Mouse (Mus musculus) intestine, embryonic 14.5 days (tissue): ENCODE data around the gene Kbtbd7. TPM values are rescaled to one million over a fixed set of nuclear protein-coding genes. Genes with fewer than 3 reads are reported as not detected.
A peak's percentile ranks its signal among the peaks of the same experiment; 100 is the strongest.

Experiments
- ATAC-seq: fragments of 200-750 bp; cut with Nextera tagmentation; replicated peaks from 2 replicates; pipeline ENCODE4 v1.8.0; 2017; ENCODE audit warnings: low read depth, moderate number of reproducible peaks, moderate TSS enrichment, moderate library complexity; ENCODE audit not compliant: low FRiP score, low TSS enrichment
- DNase-seq: peaks from one replicate; pipeline ENCODE4 v3.0.0-alpha.2; 2018; ENCODE audit warnings: low spot score
- H3K27ac ChIP-seq: fragments of 300-500 bp; sonication (generic); 2 replicates; pipeline ENCODE4 v1.5.1; 2014; ENCODE audit warnings: low read depth, mild to moderate bottlenecking, control low read depth
- H3K27me3 ChIP-seq: fragments of 300-500 bp; sonication (generic); replicated peaks from 2 replicates; pipeline ENCODE4 v1.6.1; 2014; ENCODE audit warnings: low read length, control low read depth; ENCODE audit not compliant: control insufficient read depth, insufficient read depth
- H3K36me3 ChIP-seq: fragments of 300-500 bp; sonication (generic); 2 replicates; pipeline ENCODE4 v1.6.1; 2014; ENCODE audit warnings: low read length, control low read depth; ENCODE audit not compliant: control insufficient read depth, insufficient read depth
- H3K4me1 ChIP-seq: fragments of 300-500 bp; sonication (generic); replicated peaks from 2 replicates; pipeline ENCODE4 v1.6.1; 2014; ENCODE audit warnings: low read length, control low read depth, mixed read lengths; ENCODE audit not compliant: control insufficient read depth, insufficient read depth
- H3K4me2 ChIP-seq: fragments of 300-500 bp; sonication (generic); 2 replicates; pipeline ENCODE4 v1.6.1; 2014; ENCODE audit warnings: low read length
- H3K4me3 ChIP-seq: fragments of 300-500 bp; sonication (generic); 2 replicates; pipeline ENCODE4 v1.5.1; 2014; ENCODE audit warnings: low read depth, low read length, control low read depth, mixed read lengths
- H3K9ac ChIP-seq: fragments of 300-500 bp; sonication (generic); 2 replicates; pipeline ENCODE4 v1.6.1; 2014; ENCODE audit warnings: mild to moderate bottlenecking, low read length
- H3K9me3 ChIP-seq: fragments of 300-500 bp; sonication (generic); 2 replicates; pipeline ENCODE4 v1.6.1; 2016; ENCODE audit warnings: low read length, control low read depth; ENCODE audit not compliant: control insufficient read depth
- WGBS: fragments of 180-500 bp; shearing (Covaris S2); extraction: QIAGEN DNeasy Blood & Tissue Kit; methylation state at CpG from one replicate; pipeline ENCODE4 v1.1.7; 2014; 5-methylcytosine and 5-hydroxymethylcytosine counted together
- polyA plus RNA-seq: library from polyadenylated mRNA; unstranded; fragments of >200 nt; fragmentation: Nextera tagmentation; extraction: Ambion mirVana; gene quantifications from 2 replicates; pipeline ENCODE4 v1.2.1, GENCODE M21; 2014

Kbtbd7 gene
- polyA plus RNA-seq, 1 experiment from 2014 or later = 14.4 TPM

- Histone ChIP-seq H3K27me3 (no peaks in the 10 kb centered on the region), H3K9ac (no peak overlapping the region), H3K4me2 (no peak overlapping the region), H3K36me3 (peaks cover 87% of the 10 kb centered on the region), H3K4me1 (no peaks in the 10 kb centered on the region), H3K9me3 (no peaks in the 10 kb centered on the region), H3K4me3 (no peak overlapping the region), H3K27ac (no peak overlapping the region)
- DNase-seq (peak; percentile 13), ATAC-seq (no peak)
- WGBS = 92% methylated on average over 1 of the region's 1 CpGs
Measured at GRCm38 (mm10) chr14:79465623-79466022, 39.3 kb downstream of the Kbtbd7 start.

DNA sequence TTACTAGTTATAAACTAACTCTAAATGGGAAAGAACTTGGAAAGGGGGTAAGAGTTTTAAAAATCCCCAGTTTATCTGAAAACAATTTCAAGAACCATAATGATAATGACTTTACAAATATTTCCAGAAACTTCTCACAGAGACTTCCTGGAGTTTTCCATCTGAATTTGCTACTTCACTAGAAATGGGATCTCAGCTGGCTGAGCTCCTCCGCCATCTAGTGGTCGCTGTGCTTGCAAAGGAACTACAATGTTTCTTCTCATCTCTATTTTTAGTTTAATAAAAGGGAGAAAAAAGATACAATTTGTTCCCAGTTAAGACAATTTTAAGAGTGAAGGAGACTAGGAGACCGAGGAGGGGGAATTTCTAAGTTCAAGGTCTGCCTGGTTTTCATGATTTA is 41.3 kb downstream of the Kbtbd7 start:
- H3K36me3 ChIP-seq = peaks cover 90% of the 10 kb centered on the region
- no peaks in the 10 kb centered on the region for H3K4me1 ChIP-seq
- ATAC-seq (no peak), DNase-seq (peak; percentile 72)
- no peaks in the 10 kb centered on the region for H3K27me3 ChIP-seq
- H3K27ac ChIP-seq = no peak overlapping the region
- H3K4me2 ChIP-seq = no peak overlapping the region
- 26% methylated on average over 3 of the region's 3 CpGs for WGBS
- H3K9me3 ChIP-seq = no peaks in the 10 kb centered on the region
- no peak overlapping the region for H3K9ac ChIP-seq
- no peak overlapping the region for H3K4me3 ChIP-seq

GRCm38 (mm10) chr14:79473384-79473783 is 47.1 kb downstream of the Kbtbd7 start:
- H3K36me3 ChIP-seq = peaks cover 84% of the 10 kb centered on the region
- no peak overlapping the region for H3K27ac ChIP-seq
- no peak overlapping the region for H3K9ac ChIP-seq
- no peaks in the 10 kb centered on the region for H3K9me3 ChIP-seq
- DNase-seq (no peak), ATAC-seq (no peak)
- no peak overlapping the region for H3K4me3 ChIP-seq
- WGBS = 93% methylated on average over 2 of the region's 2 CpGs
- no peaks in the 10 kb centered on the region for H3K4me1 ChIP-seq
- H3K4me2 ChIP-seq = no peak overlapping the region
- no peaks in the 10 kb centered on the region for H3K27me3 ChIP-seq

Other genes with a start within 250 kb of the Kbtbd7 start
- not detected in 2 replicates for gene Zfp957, start 179.1 kb upstream of the Kbtbd7 start, polyA plus RNA-seq
- gene Rgcc, start 124.9 kb upstream of the Kbtbd7 start, polyA plus RNA-seq = 48.8 and 50.1 TPM in 2 replicates
- gene Naa16, start 35.7 kb upstream of the Kbtbd7 start, polyA plus RNA-seq = 40.7 and 42.7 TPM in 2 replicates
- 10.0 and 10.5 TPM in 2 replicates for gene Mtrf1, start 28.7 kb upstream of the Kbtbd7 start, polyA plus RNA-seq
- 3.5 and 3.6 TPM in 2 replicates for gene Kbtbd6, start 25.3 kb downstream of the Kbtbd7 start, polyA plus RNA-seq
- 27.0 and 27.7 TPM in 2 replicates for gene Elf1, start 54.7 kb downstream of the Kbtbd7 start, polyA plus RNA-seq
- gene Wbp4, start 55.0 kb downstream of the Kbtbd7 start, polyA plus RNA-seq = 39.5 and 42.9 TPM in 2 replicates
- gene Sugt1, start 161.2 kb downstream of the Kbtbd7 start, polyA plus RNA-seq = 121 and 124 TPM in 2 replicates
- not detected in 2 replicates for gene Cnmd, start 235.7 kb downstream of the Kbtbd7 start, polyA plus RNA-seq